Mouse (Mus musculus) liver, postnatal 0 days (tissue): ENCODE data around the gene Ddx54.
A peak's percentile ranks its signal among the peaks of the same experiment; 100 is the strongest.

ENCODE experiments used
- CTCF ChIP-seq: sonication (generic); IDR thresholded peaks from 2 replicates; pipeline ENCODE4 v1.5.1; 2016; ENCODE audit warnings: antibody characterized with exemption, low read depth
- EP300 ChIP-seq: IDR thresholded peaks from 2 replicates; pipeline ENCODE4 v1.6.1; 2016; ENCODE audit warnings: antibody characterized with exemption, low read depth, mild to moderate bottlenecking

- TF ChIP-seq CTCF (peak; percentile 93), EP300 (no peak)
Observed at GRCm38 (mm10) chr5:120619201-120619600, 6.7 kb downstream of the Ddx54 start.
